Mouse (Mus musculus) heart, adult 2 months (tissue): ENCODE data around the gene Slc38a9.

Experiments used
- CTCF ChIP-seq: fragments of 200-600 bp; IDR thresholded peaks from 2 replicates; pipeline ENCODE4 v1.8.1; 2022; ENCODE audit warnings: antibody characterized with exemption, mild to moderate bottlenecking, moderate library complexity
- POLR2A ChIP-seq: fragments of 200-500 bp; IDR thresholded peaks from 2 replicates; pipeline ENCODE4 v1.6.1; 2011; ENCODE audit warnings: mild to moderate bottlenecking, low read depth, low read length, control low read depth; ENCODE audit not compliant: insufficient read depth

- TF ChIP-seq POLR2A (no peak), CTCF (no peak)
Observed at GRCm38 (mm10) chr13:112639111-112639510, 21.4 kb upstream of the Slc38a9 start.
